Mouse (Mus musculus): ENCODE results near the gene Gnao1.

GRCm38 (mm10) chr8:93945781-93946180 lies 136.0 kb downstream of the Gnao1 start:
- TF ChIP-seq CTCF (IDR thresholded peaks at IDR 0.05; ENCODE audit: low read depth, low read length) = no peak
- no peak for TF ChIP-seq POLR2A (IDR thresholded peaks at IDR 0.05; ENCODE audit: extremely low read depth, insufficient read depth, low read length)

Measured in liver, adult 2 months (tissue).